Mouse (Mus musculus): Measurements from ENCODE around the gene Trio. TPM values are rescaled to one million over a fixed set of nuclear protein-coding genes. Genes with fewer than 3 reads are reported as not detected.
A peak's percentile ranks its signal among the peaks of the same experiment; 100 is the strongest.

Trio gene
- polyA plus RNA-seq, 1 experiment from 2014 or later, result 53.9 TPM

GRCm38 (mm10) chr15:27826886-27827285 is 198.8 kb downstream of the Trio start:
- Histone ChIP-seq H3K4me1 (replicated peaks; ENCODE audit: control insufficient read depth, insufficient read depth, low read length) (no peaks in the 10 kb centered on the region), H3K36me3 (replicated peaks; ENCODE audit: control insufficient read depth, insufficient read depth) (peaks cover 98% of the 10 kb centered on the region), H3K27ac (no peak overlapping the region), H3K9me3 (ENCODE audit: control insufficient read depth, low read length) (no peaks in the 10 kb centered on the region), H3K27me3 (ENCODE audit: control insufficient read depth, insufficient read depth, low read length) (no peaks in the 10 kb centered on the region), H3K4me2 (replicated peaks) (no peak overlapping the region), H3K4me3 (replicated peaks; ENCODE audit: low read length) (no peak overlapping the region), H3K9ac (no peak overlapping the region)
- ATAC-seq (ENCODE audit: low FRiP score) (no peak), DNase-seq (ENCODE audit: low spot score) (no peak)
- WGBS, result 94% methylated on average over 4 of the region's 4 CpGs

DNA sequence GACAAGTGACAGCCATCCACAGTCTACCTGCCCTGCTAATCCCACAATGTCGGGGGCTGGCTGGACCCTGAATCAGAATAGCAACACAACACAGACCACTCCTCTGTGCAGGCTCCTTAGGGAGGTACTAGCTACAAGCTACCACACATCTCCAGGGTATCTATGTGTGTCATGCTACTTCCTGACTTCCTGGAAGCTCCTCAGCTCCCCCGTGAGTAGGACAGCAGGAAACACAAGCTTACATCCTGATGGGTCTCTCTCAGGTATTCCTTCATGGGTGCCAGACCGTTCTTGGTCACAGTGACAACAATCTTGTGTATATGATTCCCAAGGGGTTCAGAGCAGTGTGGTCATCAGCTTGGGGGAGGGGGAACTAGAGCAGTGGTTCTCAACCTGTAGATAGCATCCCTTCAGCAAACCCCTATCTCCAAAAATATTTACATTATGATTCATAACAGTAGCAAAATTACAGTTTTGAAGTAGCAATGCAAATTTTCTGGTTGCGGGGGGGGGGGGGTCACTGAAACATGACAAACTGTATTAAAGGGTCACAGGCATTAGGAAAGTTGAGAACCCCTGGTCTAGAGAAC is 199.5 kb downstream of the Trio start:
- H3K36me3 ChIP-seq (replicated peaks; ENCODE audit: control insufficient read depth, insufficient read depth), result peaks cover 98% of the 10 kb centered on the region
- no peak overlapping the region for H3K4me3 ChIP-seq (replicated peaks; ENCODE audit: low read length)
- no peaks in the 10 kb centered on the region for H3K27me3 ChIP-seq (ENCODE audit: control insufficient read depth, insufficient read depth, low read length)
- H3K4me2 ChIP-seq (replicated peaks), result no peak overlapping the region
- 88% methylated on average over 4 of the region's 4 CpGs for WGBS
- H3K27ac ChIP-seq, result no peak overlapping the region
- ATAC-seq (ENCODE audit: low FRiP score) (no peak), DNase-seq (ENCODE audit: low spot score) (no peak)
- no peaks in the 10 kb centered on the region for H3K4me1 ChIP-seq (replicated peaks; ENCODE audit: control insufficient read depth, insufficient read depth, low read length)
- no peaks in the 10 kb centered on the region for H3K9me3 ChIP-seq (ENCODE audit: control insufficient read depth, low read length)
- no peak overlapping the region for H3K9ac ChIP-seq

DNA sequence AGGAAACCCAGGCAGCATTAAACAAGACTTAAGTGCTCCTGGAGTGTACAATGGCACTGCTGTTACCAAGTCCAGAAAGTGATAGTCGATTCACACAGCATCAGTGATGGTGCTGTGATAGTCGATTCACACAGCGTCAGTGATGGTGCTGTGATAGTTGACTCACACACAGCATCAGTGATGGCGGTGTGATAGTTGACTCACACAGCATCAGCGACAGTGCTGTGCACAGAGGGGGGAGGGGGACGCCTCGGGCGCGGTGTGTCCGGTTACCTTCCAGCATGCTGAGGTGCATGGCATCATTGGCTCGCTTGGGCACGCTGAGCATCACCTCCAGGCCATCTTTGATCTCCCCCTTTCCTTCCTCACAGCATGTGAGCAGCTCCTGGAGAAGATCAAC is 200.3 kb downstream of the Trio start:
- Histone ChIP-seq H3K4me3 (replicated peaks; ENCODE audit: low read length) (no peak overlapping the region), H3K9me3 (ENCODE audit: control insufficient read depth, low read length) (no peaks in the 10 kb centered on the region), H3K9ac (no peak overlapping the region), H3K27me3 (ENCODE audit: control insufficient read depth, insufficient read depth, low read length) (no peaks in the 10 kb centered on the region), H3K4me1 (replicated peaks; ENCODE audit: control insufficient read depth, insufficient read depth, low read length) (no peaks in the 10 kb centered on the region), H3K27ac (no peak overlapping the region), H3K36me3 (replicated peaks; ENCODE audit: control insufficient read depth, insufficient read depth) (peaks cover 98% of the 10 kb centered on the region), H3K4me2 (replicated peaks) (no peak overlapping the region)
- ATAC-seq (ENCODE audit: low FRiP score) (no peak), DNase-seq (ENCODE audit: low spot score) (no peak)
- 96% methylated on average over 12 of the region's 12 CpGs for WGBS

DNA sequence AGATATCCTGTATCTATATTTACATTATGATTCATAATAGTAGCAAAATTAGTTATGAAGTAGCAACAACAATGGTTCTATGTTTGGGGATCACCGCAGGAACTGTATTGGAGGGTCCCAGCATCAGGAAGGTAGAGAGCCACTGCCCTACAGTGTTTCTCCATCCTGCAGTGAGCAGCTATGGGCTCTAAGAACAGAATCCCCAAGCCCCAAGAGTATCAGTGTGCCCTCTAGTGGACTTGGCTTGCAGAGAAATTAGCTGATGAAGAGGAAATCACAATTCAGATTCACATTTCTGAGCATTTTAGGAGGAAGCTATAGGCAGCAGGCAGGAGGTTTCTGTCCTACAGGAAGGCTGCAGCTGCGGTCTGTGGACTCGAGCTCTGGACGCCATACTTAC is 202.1 kb downstream of the Trio start:
- Histone ChIP-seq H3K36me3 (replicated peaks; ENCODE audit: control insufficient read depth, insufficient read depth) (peaks cover 99% of the 10 kb centered on the region), H3K4me3 (replicated peaks; ENCODE audit: low read length) (no peak overlapping the region), H3K9ac (no peak overlapping the region), H3K4me2 (replicated peaks) (no peak overlapping the region), H3K27me3 (ENCODE audit: control insufficient read depth, insufficient read depth, low read length) (no peaks in the 10 kb centered on the region), H3K9me3 (ENCODE audit: control insufficient read depth, low read length) (no peaks in the 10 kb centered on the region), H3K27ac (no peak overlapping the region), H3K4me1 (replicated peaks; ENCODE audit: control insufficient read depth, insufficient read depth, low read length) (no peaks in the 10 kb centered on the region)
- 96% methylated on average over 4 of the region's 4 CpGs for WGBS
- no peak for ATAC-seq (ENCODE audit: low FRiP score)
- DNase-seq (ENCODE audit: low spot score), result peak; percentile 61

DNA sequence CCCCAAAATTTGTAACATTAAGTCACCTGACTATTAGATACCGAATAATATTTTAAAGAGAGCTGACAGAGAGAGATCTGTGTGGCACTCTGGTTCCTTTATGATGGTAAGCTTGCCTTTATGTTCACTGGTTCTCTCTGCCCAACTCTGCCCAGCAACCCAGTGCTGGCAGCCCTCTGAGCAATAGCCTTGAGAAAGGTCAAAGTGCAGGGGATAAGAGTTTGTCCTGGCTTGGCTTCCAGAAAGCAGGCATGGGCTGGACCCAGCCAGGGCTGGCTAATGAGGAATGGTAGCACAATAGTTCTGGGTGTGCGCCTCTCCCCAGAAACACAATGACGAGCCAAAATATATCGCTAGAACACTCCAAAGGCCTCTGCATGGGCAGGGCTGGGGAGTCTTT is 203.2 kb downstream of the Trio start:
- WGBS, result 96% methylated on average over 4 of the region's 4 CpGs
- Histone ChIP-seq H3K36me3 (replicated peaks; ENCODE audit: control insufficient read depth, insufficient read depth) (peaks cover 100% of the 10 kb centered on the region), H3K4me1 (replicated peaks; ENCODE audit: control insufficient read depth, insufficient read depth, low read length) (no peaks in the 10 kb centered on the region), H3K4me2 (replicated peaks) (no peak overlapping the region), H3K9ac (no peak overlapping the region), H3K9me3 (ENCODE audit: control insufficient read depth, low read length) (no peaks in the 10 kb centered on the region), H3K27me3 (ENCODE audit: control insufficient read depth, insufficient read depth, low read length) (no peaks in the 10 kb centered on the region), H3K4me3 (replicated peaks; ENCODE audit: low read length) (no peak overlapping the region), H3K27ac (no peak overlapping the region)
- ATAC-seq (ENCODE audit: low FRiP score) (no peak), DNase-seq (ENCODE audit: low spot score) (no peak)

GRCm38 (mm10) chr15:27821651-27822364 is 203.8 kb downstream of the Trio start:
- no peak for ATAC-seq (ENCODE audit: low FRiP score)

GRCm38 (mm10) chr15:27817096-27817495 is 208.6 kb downstream of the Trio start:
- Histone ChIP-seq H3K9me3 (ENCODE audit: control insufficient read depth, low read length) (no peaks in the 10 kb centered on the region), H3K27me3 (ENCODE audit: control insufficient read depth, insufficient read depth, low read length) (no peaks in the 10 kb centered on the region), H3K4me3 (replicated peaks; ENCODE audit: low read length) (no peak overlapping the region), H3K4me1 (replicated peaks; ENCODE audit: control insufficient read depth, insufficient read depth, low read length) (peaks cover 5% of the 10 kb centered on the region; the same call in 1 of the 2 replicates), H3K36me3 (replicated peaks; ENCODE audit: control insufficient read depth, insufficient read depth) (peaks cover 99% of the 10 kb centered on the region), H3K4me2 (replicated peaks) (no peak overlapping the region), H3K9ac (peak overlapping the region; percentile 5; the same call in 1 of the 2 replicates), H3K27ac (no peak overlapping the region)
- DNase-seq (ENCODE audit: low spot score) (no peak), ATAC-seq (ENCODE audit: low FRiP score) (no peak)
- WGBS, result 75% methylated on average over 10 of the region's 10 CpGs

More at GRCm38 (mm10) chr15:27821651-27822364, 203.8 kb downstream of the Trio start:
- no peaks in the 10 kb centered on the region for H3K27me3 ChIP-seq (ENCODE audit: control insufficient read depth, insufficient read depth, low read length)
- no peaks in the 10 kb centered on the region for H3K9me3 ChIP-seq (ENCODE audit: control insufficient read depth, low read length)
- no peak overlapping the region for H3K9ac ChIP-seq
- 92% methylated on average over 11 of the region's 11 CpGs for WGBS
- no peaks in the 10 kb centered on the region for H3K4me1 ChIP-seq (replicated peaks; ENCODE audit: control insufficient read depth, insufficient read depth, low read length)
- no peak overlapping the region for H3K4me2 ChIP-seq (replicated peaks)
- no peak overlapping the region for H3K4me3 ChIP-seq (replicated peaks; ENCODE audit: low read length)
- no peak overlapping the region for H3K27ac ChIP-seq
- peaks cover 100% of the 10 kb centered on the region for H3K36me3 ChIP-seq (replicated peaks; ENCODE audit: control insufficient read depth, insufficient read depth)
- DNase-seq (ENCODE audit: low spot score), result no peak

- DNase-seq (ENCODE audit: low spot score) (no peak), ATAC-seq (ENCODE audit: low FRiP score) (no peak)
- Histone ChIP-seq H3K36me3 (replicated peaks; ENCODE audit: control insufficient read depth, insufficient read depth) (peaks cover 95% of the 10 kb centered on the region), H3K27me3 (ENCODE audit: control insufficient read depth, insufficient read depth, low read length) (no peaks in the 10 kb centered on the region), H3K4me2 (replicated peaks) (no peak overlapping the region), H3K27ac (no peak overlapping the region; the same call in 1 of the 2 replicates), H3K9ac (0 out of 2 replicates have a peak overlapping the region, but pooled peaks have one; percentile 11), H3K4me3 (replicated peaks; ENCODE audit: low read length) (no peak overlapping the region), H3K4me1 (replicated peaks; ENCODE audit: control insufficient read depth, insufficient read depth, low read length) (peaks cover 20% of the 10 kb centered on the region; the same call in 1 of the 2 replicates), H3K9me3 (ENCODE audit: control insufficient read depth, low read length) (no peaks in the 10 kb centered on the region)
- 67% methylated on average over 6 of the region's 6 CpGs for WGBS
These were observed 210.8 kb downstream of the Trio start for GRCm38 (mm10) chr15:27814677-27815391.

DNA sequence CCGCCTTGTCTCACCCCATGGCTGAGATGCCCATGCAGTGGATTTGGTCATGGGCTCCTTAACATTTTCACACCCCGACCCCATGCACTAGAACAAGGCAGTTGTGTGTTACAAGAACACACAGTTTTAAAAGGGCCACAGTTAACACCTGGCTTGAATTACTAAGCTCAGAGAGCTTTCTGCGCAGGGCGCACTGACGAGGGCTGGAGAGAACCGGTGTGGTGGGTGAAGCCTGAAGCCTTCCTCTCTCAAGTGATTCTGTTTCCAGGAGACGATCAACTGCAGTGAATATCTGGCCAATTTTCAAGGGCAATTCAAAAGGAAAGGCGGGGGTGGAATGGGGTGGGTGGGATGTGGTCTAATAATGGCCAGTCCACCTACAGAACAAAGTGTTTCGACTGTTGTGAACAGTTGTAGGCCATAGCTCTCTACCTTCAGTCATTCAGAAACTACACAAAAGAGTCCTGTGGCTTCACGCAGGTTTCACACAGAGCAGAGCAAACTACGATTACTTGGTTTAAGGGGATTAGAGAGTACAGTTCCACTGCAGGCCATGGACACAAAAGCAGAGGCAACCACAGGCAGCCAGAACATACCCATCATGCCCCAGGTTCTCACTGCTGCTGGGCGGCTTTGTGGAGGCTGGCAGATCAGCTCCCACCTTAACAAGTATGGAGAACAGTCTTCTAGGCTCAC is 214.7 kb downstream of the Trio start:
- ATAC-seq (ENCODE audit: low FRiP score), result peak; percentile 56

More for the DNA sequence above, 214.7 kb downstream of the Trio start:
- WGBS, result 54% methylated on average over 12 of the region's 12 CpGs
- peaks cover 20% of the 10 kb centered on the region; the same call in 1 of the 2 replicates for H3K4me1 ChIP-seq (replicated peaks; ENCODE audit: control insufficient read depth, insufficient read depth, low read length)
- H3K4me2 ChIP-seq (replicated peaks), result no peak overlapping the region
- H3K36me3 ChIP-seq (replicated peaks; ENCODE audit: control insufficient read depth, insufficient read depth), result peaks cover 74% of the 10 kb centered on the region
- DNase-seq (ENCODE audit: low spot score), result no peak
- peak overlapping the region; percentile 57 for H3K27ac ChIP-seq
- no peak overlapping the region for H3K4me3 ChIP-seq (replicated peaks; ENCODE audit: low read length)
- H3K9ac ChIP-seq, result no peak overlapping the region
- H3K9me3 ChIP-seq (ENCODE audit: control insufficient read depth, low read length), result no peaks in the 10 kb centered on the region
- H3K27me3 ChIP-seq (ENCODE audit: control insufficient read depth, insufficient read depth, low read length), result no peaks in the 10 kb centered on the region
